Mouse (Mus musculus): ENCODE data around the gene Zfp281. TPM values are rescaled to one million over a fixed set of nuclear protein-coding genes. Genes with fewer than 3 reads are reported as not detected.

The Zfp281 gene
- polyA plus RNA-seq, 1 experiment: 2.3 TPM

- Histone ChIP-seq H3K36me3 (ENCODE audit: control insufficient read depth, insufficient read depth, low read length) (no peaks in the 10 kb centered on the region), H3K4me1 (ENCODE audit: control insufficient read depth, insufficient read depth, low read length) (no peaks in the 10 kb centered on the region), H3K4me3 (ENCODE audit: insufficient read depth, low read depth, low read length) (no peak overlapping the region), H3K27ac (ENCODE audit: insufficient read depth, low read depth, low read length) (no peak overlapping the region), H3K27me3 (replicated peaks; ENCODE audit: control insufficient read depth, insufficient read depth, low read length) (no peaks in the 10 kb centered on the region)
- TF ChIP-seq POLR2A (IDR thresholded peaks at IDR 0.05; ENCODE audit: low read depth, low read length) (no peak), CTCF (conservative IDR thresholded peaks at IDR 0.05; ENCODE audit: insufficient read depth, insufficient read length, low read depth, low read length) (no peak)
- no peak for DNase-seq
- WGBS: 74% methylated on average over 6 of the region's 6 CpGs
Measured at GRCm38 (mm10) chr1:136664921-136665582, 40.4 kb downstream of the Zfp281 start.

- H3K4me1 ChIP-seq (ENCODE audit: control insufficient read depth, insufficient read depth, low read length): no peaks in the 10 kb centered on the region
- 85% methylated on average over 2 of the region's 2 CpGs for WGBS
- TF ChIP-seq CTCF (conservative IDR thresholded peaks at IDR 0.05; ENCODE audit: insufficient read depth, insufficient read length, low read depth, low read length): no peak
- TF ChIP-seq POLR2A (IDR thresholded peaks at IDR 0.05; ENCODE audit: low read depth, low read length): no peak
- no peak overlapping the region for H3K4me3 ChIP-seq (ENCODE audit: insufficient read depth, low read depth, low read length)
- H3K36me3 ChIP-seq (ENCODE audit: control insufficient read depth, insufficient read depth, low read length): no peaks in the 10 kb centered on the region
- no peaks in the 10 kb centered on the region for H3K27me3 ChIP-seq (replicated peaks; ENCODE audit: control insufficient read depth, insufficient read depth, low read length)
- no peak overlapping the region for H3K27ac ChIP-seq (ENCODE audit: insufficient read depth, low read depth, low read length)
- DNase-seq: no peak
Measured at GRCm38 (mm10) chr1:136666513-136666912, 41.8 kb downstream of the Zfp281 start.

DNA sequence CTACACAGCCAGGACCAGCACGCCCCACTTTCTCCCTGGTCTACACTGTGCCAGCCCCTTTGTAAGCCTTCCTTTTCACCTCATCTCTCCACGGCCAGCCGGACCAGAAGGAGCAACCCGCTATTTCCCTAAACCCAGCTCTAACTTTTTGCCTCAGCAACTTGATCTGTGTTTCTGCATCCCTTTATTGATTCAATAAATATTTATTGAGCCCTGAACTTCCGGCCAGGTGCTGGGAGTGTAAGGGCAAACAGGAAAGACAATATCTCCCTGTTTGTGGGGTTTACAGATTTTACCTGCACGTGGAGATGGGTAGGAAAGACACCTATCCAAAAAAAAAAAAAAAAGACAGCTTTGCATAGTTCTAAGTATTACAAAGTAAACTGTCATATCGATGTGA is 45.2 kb downstream of the Zfp281 start:
- WGBS: 79% methylated on average over 7 of the region's 7 CpGs
- Histone ChIP-seq H3K4me1 (ENCODE audit: control insufficient read depth, insufficient read depth, low read length) (no peaks in the 10 kb centered on the region), H3K4me3 (ENCODE audit: insufficient read depth, low read depth, low read length) (no peak overlapping the region)

GRCm38 (mm10) chr1:136670421-136670820 is 45.7 kb downstream of the Zfp281 start:
- TF ChIP-seq POLR2A (IDR thresholded peaks at IDR 0.05; ENCODE audit: low read depth, low read length) (no peak), CTCF (conservative IDR thresholded peaks at IDR 0.05; ENCODE audit: insufficient read depth, insufficient read length, low read depth, low read length) (no peak)
- WGBS: 57% methylated on average over 16 of the region's 16 CpGs
- peak; percentile 13 for DNase-seq
- Histone ChIP-seq H3K36me3 (ENCODE audit: control insufficient read depth, insufficient read depth, low read length) (no peaks in the 10 kb centered on the region), H3K4me3 (ENCODE audit: insufficient read depth, low read depth, low read length) (no peak overlapping the region), H3K27me3 (replicated peaks; ENCODE audit: control insufficient read depth, insufficient read depth, low read length) (no peaks in the 10 kb centered on the region), H3K4me1 (ENCODE audit: control insufficient read depth, insufficient read depth, low read length) (no peaks in the 10 kb centered on the region), H3K27ac (ENCODE audit: insufficient read depth, low read depth, low read length) (no peak overlapping the region)

More for the DNA sequence above, 45.2 kb downstream of the Zfp281 start:
- H3K27me3 ChIP-seq (replicated peaks; ENCODE audit: control insufficient read depth, insufficient read depth, low read length): no peaks in the 10 kb centered on the region
- no peak overlapping the region for H3K27ac ChIP-seq (ENCODE audit: insufficient read depth, low read depth, low read length)
- no peak for TF ChIP-seq POLR2A (IDR thresholded peaks at IDR 0.05; ENCODE audit: low read depth, low read length)
- TF ChIP-seq CTCF (conservative IDR thresholded peaks at IDR 0.05; ENCODE audit: insufficient read depth, insufficient read length, low read depth, low read length): no peak
- DNase-seq: no peak
- H3K36me3 ChIP-seq (ENCODE audit: control insufficient read depth, insufficient read depth, low read length): no peaks in the 10 kb centered on the region

GRCm38 (mm10) chr1:136671767-136672434 is 47.2 kb downstream of the Zfp281 start:
- no peak for TF ChIP-seq POLR2A (IDR thresholded peaks at IDR 0.05; ENCODE audit: low read depth, low read length)
- no peak for TF ChIP-seq CTCF (conservative IDR thresholded peaks at IDR 0.05; ENCODE audit: insufficient read depth, insufficient read length, low read depth, low read length)
- no peaks in the 10 kb centered on the region for H3K27me3 ChIP-seq (replicated peaks; ENCODE audit: control insufficient read depth, insufficient read depth, low read length)
- no peak overlapping the region for H3K4me3 ChIP-seq (ENCODE audit: insufficient read depth, low read depth, low read length)
- no peaks in the 10 kb centered on the region for H3K4me1 ChIP-seq (ENCODE audit: control insufficient read depth, insufficient read depth, low read length)
- no peak overlapping the region for H3K27ac ChIP-seq (ENCODE audit: insufficient read depth, low read depth, low read length)
- H3K36me3 ChIP-seq (ENCODE audit: control insufficient read depth, insufficient read depth, low read length): no peaks in the 10 kb centered on the region
- DNase-seq: no peak
- 93% methylated on average over 12 of the region's 12 CpGs for WGBS

- Histone ChIP-seq H3K27ac (ENCODE audit: insufficient read depth, low read depth, low read length) (no peak overlapping the region), H3K4me1 (ENCODE audit: control insufficient read depth, insufficient read depth, low read length) (no peaks in the 10 kb centered on the region), H3K27me3 (replicated peaks; ENCODE audit: control insufficient read depth, insufficient read depth, low read length) (no peaks in the 10 kb centered on the region), H3K36me3 (ENCODE audit: control insufficient read depth, insufficient read depth, low read length) (no peaks in the 10 kb centered on the region), H3K4me3 (ENCODE audit: insufficient read depth, low read depth, low read length) (no peak overlapping the region)
- TF ChIP-seq POLR2A (IDR thresholded peaks at IDR 0.05; ENCODE audit: low read depth, low read length) (no peak), CTCF (conservative IDR thresholded peaks at IDR 0.05; ENCODE audit: insufficient read depth, insufficient read length, low read depth, low read length) (no peak)
- WGBS: 78% methylated on average over 6 of the region's 6 CpGs
- no peak for DNase-seq
Measured at GRCm38 (mm10) chr1:136672564-136672963, 47.9 kb downstream of the Zfp281 start.

DNA sequence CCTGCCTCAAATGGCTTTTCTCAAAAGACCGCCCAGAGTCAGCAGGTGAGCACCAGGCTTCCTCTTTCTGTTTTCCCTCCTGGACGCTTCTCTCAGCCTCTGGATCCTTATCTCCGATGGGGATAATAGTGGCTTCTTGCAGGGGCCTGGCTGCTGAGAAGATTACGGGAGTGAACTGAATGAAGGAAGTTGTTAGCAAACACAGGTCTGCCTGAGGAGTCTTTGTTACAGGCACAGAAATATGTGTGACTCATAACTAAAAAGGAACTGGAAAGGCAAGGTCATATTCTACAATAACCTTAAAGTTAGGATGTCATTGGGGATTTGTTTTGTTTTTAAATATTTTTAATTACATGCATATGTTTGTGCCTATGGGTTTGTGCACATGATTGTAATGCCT is 48.6 kb downstream of the Zfp281 start:
- no peak for DNase-seq
- Histone ChIP-seq H3K4me3 (ENCODE audit: insufficient read depth, low read depth, low read length) (no peak overlapping the region), H3K27ac (ENCODE audit: insufficient read depth, low read depth, low read length) (no peak overlapping the region), H3K27me3 (replicated peaks; ENCODE audit: control insufficient read depth, insufficient read depth, low read length) (no peaks in the 10 kb centered on the region), H3K4me1 (ENCODE audit: control insufficient read depth, insufficient read depth, low read length) (no peaks in the 10 kb centered on the region), H3K36me3 (ENCODE audit: control insufficient read depth, insufficient read depth, low read length) (no peaks in the 10 kb centered on the region)
- TF ChIP-seq POLR2A (IDR thresholded peaks at IDR 0.05; ENCODE audit: low read depth, low read length): no peak
- TF ChIP-seq CTCF (conservative IDR thresholded peaks at IDR 0.05; ENCODE audit: insufficient read depth, insufficient read length, low read depth, low read length): no peak
- 78% methylated on average over 4 of the region's 4 CpGs for WGBS

Measured in kidney, adult 2 months (tissue).